Mouse (Mus musculus): ENCODE results near the gene Frmd4a. TPM values are rescaled to one million over a fixed set of nuclear protein-coding genes. Genes with fewer than 3 reads are reported as not detected.
A peak's percentile ranks its signal among the peaks of the same experiment; 100 is the strongest.

Frmd4a gene
- 48.1 and 53.1 TPM in 2 replicates for polyA plus RNA-seq (2015; fragmentation: Nextera tagmentation; extraction: Ambion mirVana)

DNA sequence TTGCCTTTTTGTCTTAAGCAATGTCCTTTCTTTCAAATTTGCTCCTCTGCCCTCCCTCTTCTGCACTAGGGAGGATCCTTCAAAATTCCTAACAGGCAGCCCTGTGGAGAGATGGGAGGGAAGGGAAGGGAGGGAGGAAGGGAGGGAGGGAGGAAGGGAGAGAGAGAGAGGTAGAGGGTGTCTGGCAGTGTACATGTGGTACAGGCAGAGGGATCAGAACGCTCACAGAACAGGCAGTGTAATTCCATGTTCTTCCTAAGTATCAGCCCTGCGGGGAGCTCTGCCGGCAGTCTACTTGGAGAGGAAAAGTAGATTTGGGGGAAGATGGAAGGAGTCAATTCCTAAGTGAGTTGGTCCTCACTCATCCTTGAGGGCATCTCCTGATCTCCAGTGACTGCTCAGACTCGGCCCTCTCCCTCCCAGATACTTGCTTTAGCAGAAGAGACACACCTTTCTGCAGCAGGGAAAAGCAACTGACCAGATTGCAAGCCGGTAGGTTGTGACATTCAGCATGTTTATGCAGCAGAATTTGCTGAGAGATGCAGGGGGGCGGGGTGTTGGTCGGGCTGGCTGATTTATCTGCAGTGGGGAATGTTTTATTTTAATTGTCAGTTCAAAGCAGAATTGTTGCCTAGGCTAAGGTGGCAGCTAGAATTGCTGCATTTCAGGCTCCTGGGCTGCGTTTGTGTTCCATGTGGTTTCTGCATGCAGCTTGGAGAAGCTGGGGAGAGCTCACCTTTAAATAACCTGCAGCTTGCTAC, at the start of gene Frmd4a:
Gene Frmd4a, plus strand, starts transcription at position 190 of the 761 bp plus-strand sequence.
- Histone ChIP-seq H3K36me3 (ENCODE audit: control insufficient read depth, insufficient read depth, low read length) (no peaks in the 10 kb centered on the region), H3K9ac (ENCODE audit: low read depth, low read length) (peak within 1 kb of the TSS; percentile 66), H3K4me3 (ENCODE audit: low read length) (peak within 1 kb of the TSS; percentile 44), H3K27ac (ENCODE audit: low read depth, low read length) (peak within 1 kb of the TSS; percentile 77), H3K9me3 (ENCODE audit: control insufficient read depth, low read length) (no peaks in the 10 kb centered on the region), H3K4me2 (ENCODE audit: low read length) (peak within 1 kb of the TSS; percentile 63), H3K4me1 (ENCODE audit: control insufficient read depth, insufficient read depth, low read depth, low read length) (peaks cover 12% of the 10 kb centered on the region), H3K27me3 (replicated peaks; ENCODE audit: control insufficient read depth, insufficient read depth, low read length) (no peaks in the 10 kb centered on the region)
- peak; percentile 75 for ATAC-seq
- 40% methylated on average over 8 of the region's 8 CpGs for WGBS

DNA sequence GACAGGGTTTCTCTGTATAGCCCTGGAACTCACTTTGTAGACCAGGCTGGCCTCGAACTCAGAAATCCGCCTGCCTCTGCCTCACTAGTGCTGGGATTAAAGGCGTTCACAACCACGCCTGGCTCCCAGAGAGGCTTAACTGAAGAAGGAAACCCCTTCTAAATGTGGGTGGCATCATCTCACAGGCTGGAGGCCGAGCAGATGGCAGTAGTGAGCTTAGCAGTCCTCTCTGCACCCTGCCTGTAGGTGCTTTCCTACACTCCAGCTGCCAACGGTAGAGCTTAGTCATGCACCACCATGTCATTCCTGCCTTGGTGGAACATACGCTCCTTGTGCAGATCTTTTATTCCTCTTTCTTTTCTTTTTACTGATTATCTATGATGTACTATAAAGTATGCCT, 28.6 kb upstream of the Frmd4a start:
- H3K9me3 ChIP-seq (ENCODE audit: control insufficient read depth, low read length), result peaks cover 2% of the 10 kb centered on the region; the same call in 1 of the 2 replicates
- ATAC-seq, result no peak
- no peak overlapping the region for H3K9ac ChIP-seq (ENCODE audit: low read depth, low read length)
- no peaks in the 10 kb centered on the region for H3K27me3 ChIP-seq (replicated peaks; ENCODE audit: control insufficient read depth, insufficient read depth, low read length)
- H3K27ac ChIP-seq (ENCODE audit: low read depth, low read length), result no peak overlapping the region
- no peak overlapping the region for H3K4me2 ChIP-seq (ENCODE audit: low read length)
- WGBS, result 91% methylated on average over 7 of the region's 7 CpGs
- no peak overlapping the region for H3K4me3 ChIP-seq (ENCODE audit: low read length)
- H3K4me1 ChIP-seq (ENCODE audit: control insufficient read depth, insufficient read depth, low read depth, low read length), result no peaks in the 10 kb centered on the region
- H3K36me3 ChIP-seq (ENCODE audit: control insufficient read depth, insufficient read depth, low read length), result no peaks in the 10 kb centered on the region

DNA sequence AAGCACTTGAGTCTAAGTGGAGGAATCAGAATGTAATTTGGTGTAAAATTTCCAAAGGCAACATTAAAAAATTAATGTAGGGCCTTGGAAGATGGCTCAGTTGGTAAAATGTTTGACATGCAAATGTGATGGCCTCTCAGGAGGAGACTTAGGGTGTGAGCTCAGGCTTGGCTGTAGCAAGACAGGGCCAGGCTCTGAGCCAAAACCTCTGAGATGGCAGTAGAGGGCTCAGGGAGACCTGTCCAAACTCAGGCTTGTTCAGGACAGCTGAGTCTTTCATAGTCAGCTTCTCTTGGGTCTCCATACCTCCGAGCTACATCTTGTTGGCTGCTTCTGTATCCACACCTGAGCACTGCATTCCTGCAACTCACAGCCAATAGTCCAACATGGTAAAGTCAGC, 27.1 kb upstream of the Frmd4a start:
- no peaks in the 10 kb centered on the region for H3K4me1 ChIP-seq (ENCODE audit: control insufficient read depth, insufficient read depth, low read depth, low read length)
- H3K36me3 ChIP-seq (ENCODE audit: control insufficient read depth, insufficient read depth, low read length), result no peaks in the 10 kb centered on the region
- ATAC-seq, result no peak
- no peak overlapping the region for H3K27ac ChIP-seq (ENCODE audit: low read depth, low read length)
- H3K4me3 ChIP-seq (ENCODE audit: low read length), result no peak overlapping the region
- peaks cover 5% of the 10 kb centered on the region; the same call in 1 of the 2 replicates for H3K9me3 ChIP-seq (ENCODE audit: control insufficient read depth, low read length)
- 94% methylated on average over 1 of the region's 1 CpGs for WGBS
- H3K4me2 ChIP-seq (ENCODE audit: low read length), result no peak overlapping the region
- no peaks in the 10 kb centered on the region for H3K27me3 ChIP-seq (replicated peaks; ENCODE audit: control insufficient read depth, insufficient read depth, low read length)
- H3K9ac ChIP-seq (ENCODE audit: low read depth, low read length), result no peak overlapping the region

DNA sequence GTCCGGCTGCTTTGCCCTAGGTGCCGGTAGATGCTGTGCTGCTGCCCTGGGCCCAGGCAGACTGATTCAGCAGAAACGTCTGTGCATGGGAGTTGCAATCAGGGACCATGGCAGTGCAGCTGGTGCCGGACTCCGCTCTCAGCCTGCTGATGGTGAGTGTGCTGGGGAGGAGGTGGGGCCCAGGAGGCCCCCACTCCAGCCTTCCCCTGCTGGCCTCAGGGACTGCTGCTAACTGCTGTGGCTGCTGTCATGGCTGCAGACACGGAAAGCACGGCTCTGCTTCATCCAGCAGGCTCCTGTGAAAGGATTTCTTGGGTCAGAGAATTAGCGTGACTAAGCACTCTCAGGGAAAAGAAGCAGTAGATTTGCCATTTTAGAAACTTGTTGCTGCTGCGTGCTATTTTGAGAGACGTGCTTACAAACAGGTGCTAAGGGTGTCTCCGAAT, 937 bp downstream of the Frmd4a start:
- Histone ChIP-seq H3K4me3 (ENCODE audit: low read length) (peak overlapping the region; percentile 44), H3K9me3 (ENCODE audit: control insufficient read depth, low read length) (no peaks in the 10 kb centered on the region), H3K4me1 (ENCODE audit: control insufficient read depth, insufficient read depth, low read depth, low read length) (peaks cover 12% of the 10 kb centered on the region), H3K36me3 (ENCODE audit: control insufficient read depth, insufficient read depth, low read length) (no peaks in the 10 kb centered on the region), H3K27ac (ENCODE audit: low read depth, low read length) (peak overlapping the region; percentile 77), H3K4me2 (ENCODE audit: low read length) (peak overlapping the region; percentile 63), H3K9ac (ENCODE audit: low read depth, low read length) (peak overlapping the region; percentile 66), H3K27me3 (replicated peaks; ENCODE audit: control insufficient read depth, insufficient read depth, low read length) (no peaks in the 10 kb centered on the region)
- ATAC-seq, result peak; percentile 89
- WGBS, result 28% methylated on average over 11 of the region's 11 CpGs

DNA sequence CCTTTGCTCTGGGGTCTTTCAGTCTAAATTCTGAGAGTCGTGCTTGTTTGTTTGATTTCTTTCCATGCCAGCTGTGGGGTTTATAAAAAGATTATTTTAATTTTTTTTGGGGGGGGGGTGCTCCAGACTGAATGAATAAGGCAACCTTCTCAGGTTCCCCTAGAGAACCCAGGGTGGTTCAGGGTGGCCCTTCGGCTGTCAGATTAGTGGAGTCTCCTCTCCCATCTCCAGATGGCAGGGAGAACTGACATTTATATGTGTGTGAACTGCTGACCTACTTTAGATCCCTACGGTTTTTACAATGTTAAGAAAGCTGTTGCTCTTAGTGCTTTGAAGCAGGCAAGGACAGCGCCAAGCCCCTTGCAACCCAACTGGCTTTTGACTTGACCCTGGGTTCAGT, 1.4 kb downstream of the Frmd4a start:
- H3K9ac ChIP-seq (ENCODE audit: low read depth, low read length), result peak overlapping the region; percentile 13; the same call in 1 of the 2 replicates
- WGBS, result 47% methylated on average over 4 of the region's 4 CpGs
- no peaks in the 10 kb centered on the region for H3K36me3 ChIP-seq (ENCODE audit: control insufficient read depth, insufficient read depth, low read length)
- H3K27ac ChIP-seq (ENCODE audit: low read depth, low read length), result no peak overlapping the region; the same call in none of the 2 replicates
- H3K4me2 ChIP-seq (ENCODE audit: low read length), result peak overlapping the region; percentile 63
- ATAC-seq, result 0 out of 2 replicates have a peak, but pooled peaks have one; percentile 13
- peak overlapping the region; percentile 44 for H3K4me3 ChIP-seq (ENCODE audit: low read length)
- no peaks in the 10 kb centered on the region for H3K27me3 ChIP-seq (replicated peaks; ENCODE audit: control insufficient read depth, insufficient read depth, low read length)
- peaks cover 12% of the 10 kb centered on the region for H3K4me1 ChIP-seq (ENCODE audit: control insufficient read depth, insufficient read depth, low read depth, low read length)
- no peaks in the 10 kb centered on the region for H3K9me3 ChIP-seq (ENCODE audit: control insufficient read depth, low read length)

GRCm38 (mm10) chr2:4024927-4025326, 7.4 kb downstream of the Frmd4a start:
- Histone ChIP-seq H3K9ac (ENCODE audit: low read depth, low read length) (no peak overlapping the region), H3K4me2 (ENCODE audit: low read length) (no peak overlapping the region), H3K9me3 (ENCODE audit: control insufficient read depth, low read length) (no peaks in the 10 kb centered on the region), H3K36me3 (ENCODE audit: control insufficient read depth, insufficient read depth, low read length) (no peaks in the 10 kb centered on the region), H3K4me1 (ENCODE audit: control insufficient read depth, insufficient read depth, low read depth, low read length) (no peaks in the 10 kb centered on the region), H3K27me3 (replicated peaks; ENCODE audit: control insufficient read depth, insufficient read depth, low read length) (no peaks in the 10 kb centered on the region), H3K27ac (ENCODE audit: low read depth, low read length) (no peak overlapping the region), H3K4me3 (ENCODE audit: low read length) (no peak overlapping the region)
- 59% methylated on average over 7 of the region's 7 CpGs for WGBS
- no peak for ATAC-seq

GRCm38 (mm10) chr2:4029031-4029747, 11.7 kb downstream of the Frmd4a start:
- H3K36me3 ChIP-seq (ENCODE audit: control insufficient read depth, insufficient read depth, low read length), result no peaks in the 10 kb centered on the region
- no peaks in the 10 kb centered on the region for H3K4me1 ChIP-seq (ENCODE audit: control insufficient read depth, insufficient read depth, low read depth, low read length)
- no peaks in the 10 kb centered on the region for H3K9me3 ChIP-seq (ENCODE audit: control insufficient read depth, low read length)
- no peak overlapping the region for H3K4me3 ChIP-seq (ENCODE audit: low read length)
- no peak for ATAC-seq
- H3K9ac ChIP-seq (ENCODE audit: low read depth, low read length), result no peak overlapping the region
- WGBS, result 75% methylated on average over 4 of the region's 4 CpGs
- H3K27me3 ChIP-seq (replicated peaks; ENCODE audit: control insufficient read depth, insufficient read depth, low read length), result no peaks in the 10 kb centered on the region
- H3K27ac ChIP-seq (ENCODE audit: low read depth, low read length), result no peak overlapping the region
- H3K4me2 ChIP-seq (ENCODE audit: low read length), result no peak overlapping the region

- Histone ChIP-seq H3K36me3 (ENCODE audit: control insufficient read depth, insufficient read depth, low read length) (no peaks in the 10 kb centered on the region), H3K9ac (ENCODE audit: low read depth, low read length) (no peak overlapping the region), H3K4me3 (ENCODE audit: low read length) (no peak overlapping the region), H3K27ac (ENCODE audit: low read depth, low read length) (no peak overlapping the region), H3K27me3 (replicated peaks; ENCODE audit: control insufficient read depth, insufficient read depth, low read length) (no peaks in the 10 kb centered on the region), H3K4me2 (ENCODE audit: low read length) (no peak overlapping the region), H3K4me1 (ENCODE audit: control insufficient read depth, insufficient read depth, low read depth, low read length) (no peaks in the 10 kb centered on the region), H3K9me3 (ENCODE audit: control insufficient read depth, low read length) (no peaks in the 10 kb centered on the region)
- WGBS, result 80% methylated on average over 4 of the region's 4 CpGs
- ATAC-seq, result no peak
Observed at GRCm38 (mm10) chr2:4036153-4036589, 18.7 kb downstream of the Frmd4a start.

- H3K4me1 ChIP-seq (ENCODE audit: control insufficient read depth, insufficient read depth, low read depth, low read length), result no peaks in the 10 kb centered on the region
- H3K36me3 ChIP-seq (ENCODE audit: control insufficient read depth, insufficient read depth, low read length), result no peaks in the 10 kb centered on the region
- no peaks in the 10 kb centered on the region for H3K27me3 ChIP-seq (replicated peaks; ENCODE audit: control insufficient read depth, insufficient read depth, low read length)
- H3K9ac ChIP-seq (ENCODE audit: low read depth, low read length), result no peak overlapping the region
- WGBS, result 86% methylated on average over 8 of the region's 8 CpGs
- no peaks in the 10 kb centered on the region for H3K9me3 ChIP-seq (ENCODE audit: control insufficient read depth, low read length)
- H3K27ac ChIP-seq (ENCODE audit: low read depth, low read length), result no peak overlapping the region
- ATAC-seq, result peak; percentile 45; the same call in 1 of the 2 replicates
- no peak overlapping the region for H3K4me2 ChIP-seq (ENCODE audit: low read length)
- no peak overlapping the region for H3K4me3 ChIP-seq (ENCODE audit: low read length)
Observed at GRCm38 (mm10) chr2:4036651-4037117, 19.2 kb downstream of the Frmd4a start.
